Mouse (Mus musculus) left cerebral cortex, postnatal 10 days (tissue): ENCODE results near the gene Wnk1. TPM values are rescaled to one million over a fixed set of nuclear protein-coding genes. Genes with fewer than 3 reads are reported as not detected.
"Not testable (repeated sequence)": the region's sequence is repeated elsewhere in the genome, so short reads cannot be mapped to it uniquely, and the experiment has no call there.

Experiments used
- DNase-seq, 2 experiments: peaks; one replicate each; pipeline ENCODE4 v3.0.0; 2021 to 2022; ENCODE audit warnings: low spot score in 2 of 2, mixed read lengths in 1 of 2; ENCODE audit errors: extremely low spot score in 1 of 2
- intact Hi-C: fragments of 180-260 bp; cut with DNase I; formaldehyde crosslinking; loops from one replicate; pipeline ENCODE4 v1.15.1; 2025
- total RNA-seq, 2 experiments: library from RNA; stranded (reverse); gene quantifications; 2 replicates each; pipeline ENCODE4 v1.2.3; 2021

The Wnk1 gene
- 100 to 1,000 TPM; 118 to 121 TPM for total RNA-seq

DNA sequence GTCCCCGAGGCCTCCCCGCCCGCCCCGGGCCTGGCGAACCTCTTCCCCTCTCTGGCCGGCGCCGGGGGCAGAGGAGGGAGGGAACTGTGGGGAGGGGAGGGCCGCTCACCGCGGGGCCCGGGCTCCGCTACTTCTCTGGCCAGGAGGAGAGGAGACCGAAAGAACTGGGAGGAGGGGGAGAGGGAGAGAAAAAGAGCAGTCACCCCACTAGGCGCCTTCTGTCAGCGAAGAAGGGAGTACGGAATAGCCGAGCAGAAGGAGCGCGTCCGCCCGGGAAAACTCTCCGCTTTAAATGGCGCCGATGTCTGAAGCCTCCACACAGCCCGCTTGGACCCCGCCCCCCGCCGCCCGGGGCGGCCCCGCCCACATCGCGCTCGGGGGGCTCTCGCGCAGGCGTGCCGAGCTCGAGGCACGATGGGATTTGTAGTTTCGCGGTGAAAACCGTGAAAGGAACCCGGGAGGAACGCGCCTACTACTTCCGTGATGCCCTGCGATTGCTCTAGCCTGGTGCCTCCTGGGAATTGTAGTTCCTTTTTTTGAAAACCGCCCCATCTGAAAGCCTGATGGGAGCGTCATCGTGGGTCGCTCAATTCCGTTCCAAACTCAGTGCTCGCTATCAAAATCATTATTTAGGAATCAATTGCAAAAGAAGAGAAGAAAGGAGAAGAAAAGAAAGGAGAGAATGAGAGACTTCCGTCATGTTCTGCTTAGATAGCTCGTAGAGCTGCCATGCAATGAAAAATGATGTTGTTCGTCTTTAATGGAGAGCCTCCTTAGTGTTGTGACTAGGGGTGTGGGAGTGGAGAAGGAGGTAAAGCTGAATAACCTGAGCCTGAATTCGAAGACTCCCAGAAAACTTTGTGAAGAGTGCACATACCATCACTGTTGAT is at the start of gene Wnk1:
Gene Wnk1, minus strand, starts transcription at position 307 of the 890 bp plus-strand sequence.
- intact Hi-C loops = loop anchor here (5.0 to 10.0 kb wide), 3 partner anchors 36 to 554 kb away; no protein-coding TSS in a partner anchor
- DNase-seq = peak; percentile 97 to 98

DNA sequence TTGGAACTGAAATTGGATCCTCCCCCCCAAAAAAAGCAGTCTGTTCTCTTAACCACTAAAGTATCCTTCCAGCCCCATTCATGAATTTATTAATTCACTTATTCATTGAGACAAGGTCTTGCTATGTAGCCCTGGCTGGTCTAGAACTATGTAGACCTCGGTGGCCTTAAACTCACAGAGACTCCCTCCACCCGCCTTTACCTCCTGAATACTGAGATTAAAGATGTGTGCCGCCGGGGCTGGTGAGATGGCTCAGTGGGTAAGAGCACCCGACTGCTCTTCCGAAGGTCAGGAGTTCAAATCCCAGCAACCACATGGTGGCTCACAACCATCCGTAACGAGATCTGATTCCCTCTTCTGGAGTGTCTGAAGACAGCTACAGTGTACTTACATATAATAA is 48.6 kb upstream of the Wnk1 start:
- intact Hi-C loops, DNase-seq: not testable (repeated sequence)

GRCm38 (mm10) chr6:120085832-120086231 is 47.4 kb upstream of the Wnk1 start:
- DNase-seq = no peak
- intact Hi-C loops = no loop called here

GRCm38 (mm10) chr6:120084983-120085382 is 46.5 kb upstream of the Wnk1 start:
- DNase-seq = no peak
- intact Hi-C loops = no loop called here

DNA sequence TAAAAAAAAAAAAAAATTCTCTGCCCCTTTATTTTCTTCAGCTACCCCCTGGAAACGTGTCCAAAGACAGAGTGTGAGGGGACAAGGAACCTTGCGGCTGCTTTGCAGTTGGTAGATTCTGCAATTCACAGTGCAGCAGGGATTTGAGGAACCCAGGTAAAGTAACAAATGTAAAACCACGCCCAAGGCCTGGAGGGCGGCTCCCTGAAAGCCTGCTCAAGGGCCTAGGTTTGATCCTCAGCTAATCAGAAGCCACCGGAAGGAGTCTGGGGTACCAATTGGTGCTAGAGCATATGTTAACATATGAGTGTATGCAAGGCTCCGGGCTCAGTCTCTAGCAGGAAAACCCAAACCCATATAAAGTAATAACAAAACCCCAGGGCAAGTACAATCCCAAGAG is 45.0 kb upstream of the Wnk1 start:
- intact Hi-C loops = no loop called here
- no peak for DNase-seq

- no peak for DNase-seq
- intact Hi-C loops = no loop called here
Measured at GRCm38 (mm10) chr6:120082951-120083411, 44.5 kb upstream of the Wnk1 start.

- intact Hi-C loops = no loop called here
- no peak for DNase-seq
Measured at GRCm38 (mm10) chr6:120082251-120082950, 43.9 kb upstream of the Wnk1 start.

- DNase-seq = no peak
- intact Hi-C loops = no loop called here
Measured at GRCm38 (mm10) chr6:120081516-120081915, 43.0 kb upstream of the Wnk1 start.

GRCm38 (mm10) chr6:120079547-120079946 is 41.1 kb upstream of the Wnk1 start:
- intact Hi-C loops = no loop called here
- DNase-seq = no peak

GRCm38 (mm10) chr6:120076619-120077450 is 38.4 kb upstream of the Wnk1 start:
- DNase-seq = no peak

GRCm38 (mm10) chr6:120072630-120073029 is 34.2 kb upstream of the Wnk1 start:
- intact Hi-C loops = no loop called here
- DNase-seq = no peak

More at GRCm38 (mm10) chr6:120076619-120077450, 38.4 kb upstream of the Wnk1 start:
- intact Hi-C loops = no loop called here

- intact Hi-C loops = no loop called here
- DNase-seq = no peak
Measured at GRCm38 (mm10) chr6:120069546-120069945, 31.1 kb upstream of the Wnk1 start.

- no peak for DNase-seq
- intact Hi-C loops = no loop called here
Measured at GRCm38 (mm10) chr6:120065552-120066177, 27.2 kb upstream of the Wnk1 start.

DNA sequence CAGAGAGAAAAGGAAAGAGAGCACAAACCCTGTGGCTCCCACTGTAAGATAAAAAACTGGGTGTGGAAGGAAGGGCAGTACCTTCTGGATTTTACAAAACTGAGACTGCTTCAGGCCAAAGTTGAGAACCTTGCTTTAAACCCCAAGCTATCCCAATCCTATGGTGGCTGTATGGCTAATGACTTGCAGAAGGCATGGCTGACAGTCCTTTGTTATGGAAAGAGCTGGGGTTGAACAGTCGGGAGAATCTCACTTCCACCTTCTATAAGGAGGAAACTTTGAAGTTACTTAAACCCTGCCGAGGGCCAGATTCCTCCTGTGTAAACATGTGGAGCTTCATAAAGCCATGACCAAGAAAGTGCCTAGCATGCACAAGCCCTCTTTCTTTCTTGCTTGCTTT is 26.2 kb upstream of the Wnk1 start:
- intact Hi-C loops = no loop called here
- DNase-seq = no peak

GRCm38 (mm10) chr6:120062934-120063333 is 24.5 kb upstream of the Wnk1 start:
- intact Hi-C loops = no loop called here
- DNase-seq = no peak

GRCm38 (mm10) chr6:120055666-120056540 is 17.4 kb upstream of the Wnk1 start:
- intact Hi-C loops = no loop called here
- no peak for DNase-seq

DNA sequence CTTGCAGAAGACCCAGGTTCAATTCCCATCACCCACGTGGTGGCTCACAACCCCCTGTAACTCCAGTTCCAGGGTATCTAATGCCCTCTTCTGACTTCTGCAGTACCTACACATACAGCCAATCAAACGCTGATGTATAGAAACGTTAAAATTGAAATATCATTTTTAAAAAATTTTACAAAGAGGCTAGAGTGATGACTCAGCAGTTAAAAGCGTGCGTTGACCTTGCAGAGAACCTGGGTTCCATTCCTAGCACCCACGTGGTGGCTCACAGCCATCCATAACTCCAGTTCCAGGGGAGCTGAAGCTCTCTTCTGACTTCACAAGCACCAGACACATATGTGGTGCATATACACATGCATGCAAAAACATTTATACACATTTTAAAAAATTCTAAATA is 15.9 kb upstream of the Wnk1 start:
- no peak for DNase-seq
- intact Hi-C loops = no loop called here
